Mouse (Mus musculus) cerebellum, postnatal 10 days (tissue): ENCODE measurements at regions not wholly inside any gene's neighbourhood (a gene's known extent, or its start where the extent isn't known, plus 50 kb on each side); places are given as distances from the start of the nearest gene placed in this dataset.
A peak's percentile ranks its signal among the peaks of the same experiment; 100 is the strongest.

Experiments used
- DNase-seq, 2 experiments: peaks; one replicate each; pipeline ENCODE4 v3.0.0; 2021; ENCODE audit warnings: mixed read lengths in 2 of 2

- DNase-seq, result peak; percentile 79 to 84
Measured at GRCm38 (mm10) chr8:76038526-76038925, 590.0 kb downstream of the Iqcm start.

- DNase-seq, result peak; percentile 78 to 80
Measured at GRCm38 (mm10) chr8:76052003-76052402, 603.5 kb downstream of the Iqcm start.

GRCm38 (mm10) chr8:76067721-76068120 lies 619.2 kb downstream of the Iqcm start:
- peak; percentile 58 to 72 for DNase-seq

GRCm38 (mm10) chr8:76072671-76073351 lies 624.3 kb downstream of the Iqcm start:
- DNase-seq, result peak in 1 of 2 experiments; percentile 20

- DNase-seq, result no peak
Measured at GRCm38 (mm10) chr8:76120587-76121145, 672.2 kb downstream of the Iqcm start.

- peak; percentile 2 to 9 for DNase-seq
Measured at GRCm38 (mm10) chr8:76127486-76127885, 679.0 kb downstream of the Iqcm start.

- no peak for DNase-seq
Measured at GRCm38 (mm10) chr8:76137219-76137618, 688.7 kb downstream of the Iqcm start.

- no peak for DNase-seq
Measured at GRCm38 (mm10) chr8:76148681-76149080, 700.2 kb downstream of the Iqcm start.

- no peak for DNase-seq
Measured at GRCm38 (mm10) chr8:76182520-76182919, 716.7 kb upstream of the Nr3c2 start.

GRCm38 (mm10) chr8:76183836-76184235 lies 715.4 kb upstream of the Nr3c2 start:
- no peak for DNase-seq

GRCm38 (mm10) chr8:76187293-76187692 lies 711.9 kb upstream of the Nr3c2 start:
- no peak for DNase-seq

GRCm38 (mm10) chr8:76211891-76212290 lies 687.4 kb upstream of the Nr3c2 start:
- no peak for DNase-seq

GRCm38 (mm10) chr8:76217819-76218580 lies 681.2 kb upstream of the Nr3c2 start:
- no peak for DNase-seq

- DNase-seq, result no peak
Measured at GRCm38 (mm10) chr8:76230847-76231246, 668.4 kb upstream of the Nr3c2 start.

- DNase-seq, result no peak
Measured at GRCm38 (mm10) chr8:76249194-76249593, 650.0 kb upstream of the Nr3c2 start.

GRCm38 (mm10) chr8:76252161-76253010 lies 646.9 kb upstream of the Nr3c2 start:
- no peak for DNase-seq
